Mouse (Mus musculus): ENCODE results near the gene Naa20.
A peak's percentile ranks its signal among the peaks of the same experiment; 100 is the strongest.

Naa20 gene

GRCm38 (mm10) chr2:145901861-145902260 lies at the start of gene Naa20:
Naa20 (plus strand) TSS chr2:145902099.
- no peak for DNase-seq

- no peak for DNase-seq
Measured at GRCm38 (mm10) chr2:145855831-145856230, 46.1 kb upstream of the Naa20 start.

- peak; percentile 32 to 33 for DNase-seq
Measured at GRCm38 (mm10) chr2:145857864-145858263, 44.0 kb upstream of the Naa20 start.

GRCm38 (mm10) chr2:145859442-145859931 lies 42.4 kb upstream of the Naa20 start:
- DNase-seq = peak; percentile 57 to 81

GRCm38 (mm10) chr2:145859932-145860801 lies 41.7 kb upstream of the Naa20 start:
- peak; percentile 89 to 90 for DNase-seq

GRCm38 (mm10) chr2:145861193-145862123 lies 40.4 kb upstream of the Naa20 start:
- DNase-seq = peak; percentile 34 to 45

GRCm38 (mm10) chr2:145862206-145862817 lies 39.6 kb upstream of the Naa20 start:
- peak; percentile 77 to 82 for DNase-seq

- DNase-seq = no peak
Measured at GRCm38 (mm10) chr2:145865344-145865743, 36.6 kb upstream of the Naa20 start.

- no peak for DNase-seq
Measured at GRCm38 (mm10) chr2:145866238-145866637, 35.7 kb upstream of the Naa20 start.

GRCm38 (mm10) chr2:145866695-145867449 lies 35.0 kb upstream of the Naa20 start:
- DNase-seq = no peak

GRCm38 (mm10) chr2:145871308-145871707 lies 30.6 kb upstream of the Naa20 start:
- DNase-seq = no peak

GRCm38 (mm10) chr2:145872099-145872498 lies 29.8 kb upstream of the Naa20 start:
- DNase-seq = no peak

- DNase-seq = no peak
Measured at GRCm38 (mm10) chr2:145873953-145874352, 27.9 kb upstream of the Naa20 start.

- DNase-seq = no peak
Measured at GRCm38 (mm10) chr2:145874879-145875482, 26.9 kb upstream of the Naa20 start.

GRCm38 (mm10) chr2:145877191-145877590 lies 24.7 kb upstream of the Naa20 start:
- DNase-seq = no peak

GRCm38 (mm10) chr2:145880887-145881747 lies 20.8 kb upstream of the Naa20 start:
- no peak for DNase-seq

- DNase-seq = no peak
Measured at GRCm38 (mm10) chr2:145881932-145882331, 20.0 kb upstream of the Naa20 start.

- DNase-seq = no peak
Measured at GRCm38 (mm10) chr2:145882398-145882797, 19.5 kb upstream of the Naa20 start.

- peak; percentile 57 to 67 for DNase-seq
Measured at GRCm38 (mm10) chr2:145884036-145884912, 17.6 kb upstream of the Naa20 start.
